Mouse (Mus musculus): ENCODE measurements around the gene Vezt. TPM values are rescaled to one million over a fixed set of nuclear protein-coding genes. Genes with fewer than 3 reads are reported as not detected.
A peak's percentile ranks its signal among the peaks of the same experiment; 100 is the strongest.

The Vezt gene
- polyA plus RNA-seq, 1 experiment from 2014 or later, result 29.7 TPM

- Histone ChIP-seq H3K9ac (replicated peaks; ENCODE audit: low read depth, low read length) (no peak overlapping the region), H3K9me3 (ENCODE audit: control insufficient read depth, low read depth, low read length) (no peaks in the 10 kb centered on the region), H3K4me2 (replicated peaks; ENCODE audit: low read depth, low read length) (no peak overlapping the region), H3K4me1 (ENCODE audit: control insufficient read depth, insufficient read depth, low read length) (no peaks in the 10 kb centered on the region), H3K27me3 (ENCODE audit: control insufficient read depth, insufficient read depth, low read length) (no peaks in the 10 kb centered on the region), H3K36me3 (ENCODE audit: control insufficient read depth, insufficient read depth, low read length) (no peaks in the 10 kb centered on the region), H3K27ac (ENCODE audit: low read length) (no peak overlapping the region), H3K4me3 (ENCODE audit: low read depth, low read length) (no peak overlapping the region)
- no peak for ATAC-seq (ENCODE audit: insufficient number of reproducible peaks, insufficient read depth, low FRiP score, low read depth)
- WGBS, result 76% methylated on average over 3 of the region's 3 CpGs
Measured at GRCm38 (mm10) chr10:93954023-93954422, 81.6 kb downstream of the Vezt start.

GRCm38 (mm10) chr10:93953504-93953903 lies 82.1 kb downstream of the Vezt start:
- H3K27ac ChIP-seq (ENCODE audit: low read length), result no peak overlapping the region
- ATAC-seq (ENCODE audit: insufficient number of reproducible peaks, insufficient read depth, low FRiP score, low read depth), result no peak
- no peak overlapping the region for H3K4me3 ChIP-seq (ENCODE audit: low read depth, low read length)
- no peaks in the 10 kb centered on the region for H3K4me1 ChIP-seq (ENCODE audit: control insufficient read depth, insufficient read depth, low read length)
- no peaks in the 10 kb centered on the region for H3K9me3 ChIP-seq (ENCODE audit: control insufficient read depth, low read depth, low read length)
- H3K36me3 ChIP-seq (ENCODE audit: control insufficient read depth, insufficient read depth, low read length), result no peaks in the 10 kb centered on the region
- WGBS, result 83% methylated on average over 7 of the region's 7 CpGs
- no peak overlapping the region for H3K4me2 ChIP-seq (replicated peaks; ENCODE audit: low read depth, low read length)
- H3K9ac ChIP-seq (replicated peaks; ENCODE audit: low read depth, low read length), result no peak overlapping the region
- no peaks in the 10 kb centered on the region for H3K27me3 ChIP-seq (ENCODE audit: control insufficient read depth, insufficient read depth, low read length)

DNA sequence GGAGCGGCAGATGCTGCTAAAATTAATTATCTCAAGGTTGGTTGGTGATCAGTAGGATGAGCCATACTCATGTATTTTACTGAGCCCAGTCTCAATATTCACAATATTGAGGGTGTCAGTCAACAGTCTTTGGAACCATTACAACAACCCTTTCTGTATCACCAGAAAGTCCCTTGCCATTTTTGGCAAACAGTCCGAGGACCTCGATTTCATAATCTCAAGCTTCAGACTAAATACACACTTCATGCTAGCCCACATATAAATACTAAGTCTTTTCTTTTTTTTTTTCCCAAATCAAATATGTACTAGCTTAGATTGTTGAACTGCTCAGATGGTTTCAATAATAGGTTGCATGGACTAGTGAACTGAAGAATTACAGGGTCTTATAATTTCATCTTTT lies 84.6 kb downstream of the Vezt start:
- WGBS, result 91% methylated on average over 3 of the region's 3 CpGs
- ATAC-seq (ENCODE audit: insufficient number of reproducible peaks, insufficient read depth, low FRiP score, low read depth), result no peak

GRCm38 (mm10) chr10:93949921-93950320 lies 85.7 kb downstream of the Vezt start:
- Histone ChIP-seq H3K27me3 (ENCODE audit: control insufficient read depth, insufficient read depth, low read length) (no peaks in the 10 kb centered on the region), H3K4me2 (replicated peaks; ENCODE audit: low read depth, low read length) (no peak overlapping the region), H3K27ac (ENCODE audit: low read length) (no peak overlapping the region), H3K9me3 (ENCODE audit: control insufficient read depth, low read depth, low read length) (no peaks in the 10 kb centered on the region), H3K4me1 (ENCODE audit: control insufficient read depth, insufficient read depth, low read length) (0 out of 2 replicates have a peak, but pooled peaks cover 6% of the 10 kb centered on the region), H3K9ac (replicated peaks; ENCODE audit: low read depth, low read length) (no peak overlapping the region), H3K36me3 (ENCODE audit: control insufficient read depth, insufficient read depth, low read length) (no peaks in the 10 kb centered on the region), H3K4me3 (ENCODE audit: low read depth, low read length) (no peak overlapping the region)
- ATAC-seq (ENCODE audit: insufficient number of reproducible peaks, insufficient read depth, low FRiP score, low read depth), result no peak
- WGBS, result 87% methylated on average over 2 of the region's 2 CpGs

More for the DNA sequence above, 84.6 kb downstream of the Vezt start:
- Histone ChIP-seq H3K4me3 (ENCODE audit: low read depth, low read length) (no peak overlapping the region), H3K4me1 (ENCODE audit: control insufficient read depth, insufficient read depth, low read length) (0 out of 2 replicates have a peak, but pooled peaks cover 3% of the 10 kb centered on the region), H3K4me2 (replicated peaks; ENCODE audit: low read depth, low read length) (no peak overlapping the region), H3K9ac (replicated peaks; ENCODE audit: low read depth, low read length) (no peak overlapping the region), H3K27me3 (ENCODE audit: control insufficient read depth, insufficient read depth, low read length) (no peaks in the 10 kb centered on the region), H3K27ac (ENCODE audit: low read length) (no peak overlapping the region), H3K36me3 (ENCODE audit: control insufficient read depth, insufficient read depth, low read length) (no peaks in the 10 kb centered on the region), H3K9me3 (ENCODE audit: control insufficient read depth, low read depth, low read length) (no peaks in the 10 kb centered on the region)

DNA sequence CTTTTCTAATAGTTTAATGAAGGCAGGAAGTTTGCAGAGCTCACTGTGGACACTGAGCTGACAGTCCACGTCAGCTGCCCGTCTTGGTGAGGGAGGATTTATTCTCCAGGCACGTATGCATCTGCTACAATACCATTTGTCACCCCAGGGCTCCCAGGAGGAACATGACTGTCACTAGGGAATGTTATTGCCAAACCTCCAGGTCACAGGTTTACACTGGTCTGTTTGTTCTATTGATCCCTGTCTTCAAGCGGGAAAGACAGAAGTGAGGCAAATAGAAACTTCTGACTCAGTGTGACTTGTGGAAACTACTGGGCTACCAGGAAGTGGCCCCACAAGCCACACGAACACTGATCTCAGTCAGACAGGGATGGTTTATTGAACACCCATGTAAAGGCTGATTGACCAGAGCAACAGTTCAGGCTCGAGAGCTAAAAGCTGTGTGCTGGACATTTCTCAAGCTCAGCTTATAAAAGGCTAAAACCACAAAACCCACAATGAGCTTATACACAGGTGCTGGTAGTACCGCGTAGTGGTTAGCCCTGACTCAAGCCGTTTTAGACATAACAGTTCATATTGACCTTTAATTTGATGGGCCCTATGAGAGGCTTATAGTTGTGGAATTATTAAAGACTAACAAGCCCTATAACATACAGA lies 89.6 kb downstream of the Vezt start:
- Histone ChIP-seq H3K9ac (replicated peaks; ENCODE audit: low read depth, low read length) (no peak overlapping the region), H3K36me3 (ENCODE audit: control insufficient read depth, insufficient read depth, low read length) (no peaks in the 10 kb centered on the region), H3K27ac (ENCODE audit: low read length) (no peak overlapping the region; the same call in 1 of the 2 replicates), H3K4me1 (ENCODE audit: control insufficient read depth, insufficient read depth, low read length) (peaks cover 11% of the 10 kb centered on the region; the same call in 1 of the 2 replicates), H3K27me3 (ENCODE audit: control insufficient read depth, insufficient read depth, low read length) (no peaks in the 10 kb centered on the region), H3K4me2 (replicated peaks; ENCODE audit: low read depth, low read length) (no peak overlapping the region), H3K4me3 (ENCODE audit: low read depth, low read length) (no peak overlapping the region), H3K9me3 (ENCODE audit: control insufficient read depth, low read depth, low read length) (no peaks in the 10 kb centered on the region)
- no peak for ATAC-seq (ENCODE audit: insufficient number of reproducible peaks, insufficient read depth, low FRiP score, low read depth)
- 47% methylated on average over 9 of the region's 9 CpGs for whole genome bisulfite sequencing

DNA sequence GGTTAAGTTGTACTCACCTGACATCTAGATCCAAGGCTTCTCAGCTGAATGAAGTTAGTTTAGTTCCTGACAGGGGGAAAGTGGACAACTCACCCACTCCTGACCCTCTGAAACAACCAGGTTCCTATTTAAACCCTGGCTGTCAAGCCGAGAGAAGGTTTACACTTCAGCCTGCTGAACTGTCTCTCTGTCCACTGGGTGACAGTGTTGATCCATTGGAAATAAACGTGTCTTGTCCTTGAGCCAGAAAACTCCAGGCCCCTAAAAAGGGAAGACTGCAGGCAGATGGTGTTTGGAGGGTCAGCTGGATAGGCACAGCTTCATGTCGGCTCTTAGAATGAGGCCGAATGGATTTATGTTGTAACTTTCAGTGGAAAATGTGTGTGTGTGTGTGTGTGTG lies 90.3 kb downstream of the Vezt start:
- Histone ChIP-seq H3K4me2 (replicated peaks; ENCODE audit: low read depth, low read length) (no peak overlapping the region), H3K9ac (replicated peaks; ENCODE audit: low read depth, low read length) (no peak overlapping the region), H3K4me3 (ENCODE audit: low read depth, low read length) (no peak overlapping the region), H3K4me1 (ENCODE audit: control insufficient read depth, insufficient read depth, low read length) (peaks cover 11% of the 10 kb centered on the region; the same call in 1 of the 2 replicates), H3K36me3 (ENCODE audit: control insufficient read depth, insufficient read depth, low read length) (no peaks in the 10 kb centered on the region), H3K27me3 (ENCODE audit: control insufficient read depth, insufficient read depth, low read length) (no peaks in the 10 kb centered on the region), H3K27ac (ENCODE audit: low read length) (no peak overlapping the region), H3K9me3 (ENCODE audit: control insufficient read depth, low read depth, low read length) (no peaks in the 10 kb centered on the region)
- ATAC-seq (ENCODE audit: insufficient number of reproducible peaks, insufficient read depth, low FRiP score, low read depth), result peak; percentile 61; the same call in 1 of the 2 replicates
- 9% methylated on average over 4 of the region's 4 CpGs for WGBS

GRCm38 (mm10) chr10:93944241-93944640 lies 91.4 kb downstream of the Vezt start:
- WGBS, result 50% methylated on average over 5 of the region's 5 CpGs
- peaks cover 11% of the 10 kb centered on the region; the same call in 1 of the 2 replicates for H3K4me1 ChIP-seq (ENCODE audit: control insufficient read depth, insufficient read depth, low read length)
- H3K27me3 ChIP-seq (ENCODE audit: control insufficient read depth, insufficient read depth, low read length), result no peaks in the 10 kb centered on the region
- H3K9me3 ChIP-seq (ENCODE audit: control insufficient read depth, low read depth, low read length), result no peaks in the 10 kb centered on the region
- H3K4me2 ChIP-seq (replicated peaks; ENCODE audit: low read depth, low read length), result no peak overlapping the region
- ATAC-seq (ENCODE audit: insufficient number of reproducible peaks, insufficient read depth, low FRiP score, low read depth), result no peak
- H3K4me3 ChIP-seq (ENCODE audit: low read depth, low read length), result no peak overlapping the region
- H3K9ac ChIP-seq (replicated peaks; ENCODE audit: low read depth, low read length), result no peak overlapping the region
- no peaks in the 10 kb centered on the region for H3K36me3 ChIP-seq (ENCODE audit: control insufficient read depth, insufficient read depth, low read length)
- no peak overlapping the region; the same call in 1 of the 2 replicates for H3K27ac ChIP-seq (ENCODE audit: low read length)

DNA sequence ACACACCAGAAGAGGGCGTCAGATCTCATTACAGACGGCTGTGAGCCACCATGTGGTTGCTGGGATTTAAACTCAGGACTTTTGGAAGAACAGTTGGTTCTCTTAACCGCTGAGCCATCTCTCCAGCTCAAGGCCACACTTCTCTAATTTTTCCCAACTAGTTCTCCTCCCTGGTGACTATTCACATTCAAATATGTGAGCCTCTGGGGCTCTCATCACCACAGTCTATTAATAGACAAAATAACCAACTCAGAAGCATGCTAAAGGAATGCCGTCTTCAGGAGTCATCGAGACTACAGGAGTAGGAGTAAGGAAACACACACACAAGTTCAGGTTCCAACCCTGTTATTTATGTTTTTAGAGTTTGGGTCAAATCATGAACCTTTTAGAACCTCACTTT lies 95.3 kb downstream of the Vezt start:
- H3K27me3 ChIP-seq (ENCODE audit: control insufficient read depth, insufficient read depth, low read length), result no peaks in the 10 kb centered on the region
- ATAC-seq (ENCODE audit: insufficient number of reproducible peaks, insufficient read depth, low FRiP score, low read depth), result no peak
- H3K4me3 ChIP-seq (ENCODE audit: low read depth, low read length), result no peak overlapping the region
- WGBS, result 82% methylated on average over 5 of the region's 5 CpGs
- H3K9ac ChIP-seq (replicated peaks; ENCODE audit: low read depth, low read length), result no peak overlapping the region
- no peaks in the 10 kb centered on the region for H3K36me3 ChIP-seq (ENCODE audit: control insufficient read depth, insufficient read depth, low read length)
- H3K9me3 ChIP-seq (ENCODE audit: control insufficient read depth, low read depth, low read length), result no peaks in the 10 kb centered on the region
- peaks cover 5% of the 10 kb centered on the region; the same call in 1 of the 2 replicates for H3K4me1 ChIP-seq (ENCODE audit: control insufficient read depth, insufficient read depth, low read length)
- H3K4me2 ChIP-seq (replicated peaks; ENCODE audit: low read depth, low read length), result no peak overlapping the region
- no peak overlapping the region for H3K27ac ChIP-seq (ENCODE audit: low read length)

DNA sequence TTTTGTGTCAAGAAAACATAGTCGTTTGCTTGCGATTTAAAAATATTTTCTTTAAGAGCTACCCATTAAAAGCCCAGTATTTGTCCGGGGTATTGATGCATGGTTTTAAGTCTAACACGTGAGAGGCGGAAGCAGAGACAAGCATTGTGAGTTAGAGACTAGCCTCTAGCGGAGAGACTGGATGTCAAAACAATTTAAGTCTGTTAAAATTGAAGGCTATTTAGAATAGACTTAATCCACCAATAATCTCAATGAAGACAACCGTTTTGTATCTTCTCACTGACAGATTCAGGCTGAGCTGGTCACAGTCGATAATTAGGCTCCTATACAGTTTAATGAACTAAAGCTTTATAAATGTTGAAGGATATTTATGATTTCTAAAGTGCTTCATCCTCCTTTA lies 95.9 kb downstream of the Vezt start:
- H3K4me3 ChIP-seq (ENCODE audit: low read depth, low read length), result no peak overlapping the region
- 75% methylated on average over 8 of the region's 8 CpGs for WGBS
- H3K9me3 ChIP-seq (ENCODE audit: control insufficient read depth, low read depth, low read length), result no peaks in the 10 kb centered on the region
- no peak for ATAC-seq (ENCODE audit: insufficient number of reproducible peaks, insufficient read depth, low FRiP score, low read depth)
- no peak overlapping the region for H3K27ac ChIP-seq (ENCODE audit: low read length)
- peaks cover 5% of the 10 kb centered on the region; the same call in 1 of the 2 replicates for H3K4me1 ChIP-seq (ENCODE audit: control insufficient read depth, insufficient read depth, low read length)
- H3K27me3 ChIP-seq (ENCODE audit: control insufficient read depth, insufficient read depth, low read length), result no peaks in the 10 kb centered on the region
- no peaks in the 10 kb centered on the region for H3K36me3 ChIP-seq (ENCODE audit: control insufficient read depth, insufficient read depth, low read length)
- H3K4me2 ChIP-seq (replicated peaks; ENCODE audit: low read depth, low read length), result no peak overlapping the region
- H3K9ac ChIP-seq (replicated peaks; ENCODE audit: low read depth, low read length), result no peak overlapping the region

Data from stomach, embryonic 14.5 days (tissue).